Mouse (Mus musculus) megakaryocyte, embryonic 14.5 days (primary cell): ENCODE data around the gene Vps16.

ENCODE experiments used
- FLI1 ChIP-seq: IDR thresholded peaks from 2 replicates; pipeline ENCODE4 v1.6.1; 2012; ENCODE audit warnings: low read length, inconsistent platforms, mixed read lengths
- GATA1 ChIP-seq: IDR thresholded peaks from 3 replicates; pipeline ENCODE4 v1.6.1; 2012; ENCODE audit warnings: mixed read lengths, low read length, inconsistent platforms, borderline replicate concordance

DNA sequence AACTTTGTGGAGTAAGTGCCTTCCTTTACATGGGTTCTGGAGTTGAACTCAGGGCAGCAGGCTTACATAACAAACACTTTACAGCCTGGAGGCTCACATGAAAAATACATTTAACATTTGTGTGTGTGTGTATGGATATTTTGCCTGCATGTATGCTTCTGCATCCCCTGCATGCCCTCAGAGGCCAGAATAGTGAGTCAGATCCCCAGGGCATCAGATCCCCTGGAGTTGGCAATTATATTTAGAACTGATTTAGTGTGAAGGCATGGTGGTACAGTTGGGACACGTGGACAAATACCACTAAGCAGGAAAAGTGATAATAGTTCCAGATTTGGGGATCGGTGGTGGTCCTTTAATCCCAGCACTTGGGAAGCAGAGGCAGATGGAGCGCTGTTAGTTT is 35.4 kb downstream of the Vps16 start:
- TF ChIP-seq GATA1, result no peak
- no peak for TF ChIP-seq FLI1
